Mouse (Mus musculus): ENCODE data around the gene Pcnx. TPM values are rescaled to one million over a fixed set of nuclear protein-coding genes. Genes with fewer than 3 reads are reported as not detected.

Gene Pcnx
- total and polyA plus RNA-seq, 2 experiments from 2014 or later, result 8.2 to 46.6 TPM

DNA sequence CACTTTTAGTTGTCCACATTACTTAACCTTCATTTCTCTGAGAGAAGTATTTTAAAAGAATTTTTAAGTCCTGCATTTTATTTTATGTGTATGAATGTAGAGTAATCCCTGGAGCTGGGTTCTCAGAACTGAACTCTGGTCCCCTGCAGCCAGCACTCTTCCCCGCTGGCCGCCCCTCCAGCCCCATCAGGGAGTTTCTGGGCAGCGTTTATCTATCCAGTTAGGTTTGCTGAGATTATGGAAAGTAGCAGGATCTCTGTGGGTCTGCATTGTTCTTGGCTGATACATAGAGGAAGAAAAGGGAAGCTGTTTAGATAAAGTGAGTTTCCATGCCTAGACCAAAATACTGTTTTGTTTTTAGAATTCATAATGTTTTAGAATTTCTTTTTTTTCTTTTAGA, 63.0 kb downstream of the Pcnx start:
- H3K4me1 ChIP-seq (ENCODE audit: insufficient read depth, low read length), result no peaks in the 10 kb centered on the region
- no peak overlapping the region for H3K4me3 ChIP-seq (ENCODE audit: low read depth, low read length)
- no peak for TF ChIP-seq CTCF (IDR thresholded peaks at IDR 0.05)
- no peaks in the 10 kb centered on the region for H3K9me3 ChIP-seq (ENCODE audit: low read length)
- H3K4me2 ChIP-seq (ENCODE audit: low read depth, low read length, poor library complexity, severe bottlenecking), result no peak overlapping the region
- H3K9ac ChIP-seq (replicated peaks; ENCODE audit: low read length, poor library complexity, severe bottlenecking), result no peak overlapping the region
- no peak for DNase-seq (ENCODE audit: low spot score)
- no peak for ATAC-seq (ENCODE audit: low FRiP score)
- no peaks in the 10 kb centered on the region for H3K27me3 ChIP-seq (ENCODE audit: insufficient read depth, low read length)
- 35% methylated on average over 3 of the region's 3 CpGs for WGBS
- no peak overlapping the region for H3K27ac ChIP-seq (ENCODE audit: low read depth, low read length)
- H3K36me3 ChIP-seq (ENCODE audit: insufficient read depth, low read length), result peaks cover 15% of the 10 kb centered on the region

- Histone ChIP-seq H3K4me1 (ENCODE audit: insufficient read depth, low read length) (no peaks in the 10 kb centered on the region), H3K4me2 (ENCODE audit: low read depth, low read length, poor library complexity, severe bottlenecking) (no peak overlapping the region), H3K9ac (replicated peaks; ENCODE audit: low read length, poor library complexity, severe bottlenecking) (no peak overlapping the region), H3K36me3 (ENCODE audit: insufficient read depth, low read length) (no peaks in the 10 kb centered on the region), H3K4me3 (ENCODE audit: low read depth, low read length) (no peak overlapping the region), H3K27ac (ENCODE audit: low read depth, low read length) (no peak overlapping the region), H3K27me3 (ENCODE audit: insufficient read depth, low read length) (no peaks in the 10 kb centered on the region), H3K9me3 (ENCODE audit: low read length) (no peaks in the 10 kb centered on the region)
- TF ChIP-seq CTCF (IDR thresholded peaks at IDR 0.05), result no peak
- ATAC-seq (ENCODE audit: low FRiP score) (no peak), DNase-seq (ENCODE audit: low spot score) (no peak)
- WGBS, result 93% methylated on average over 5 of the region's 5 CpGs
These were observed 67.3 kb downstream of the Pcnx start for GRCm38 (mm10) chr12:81927163-81927562.

- no peak for TF ChIP-seq CTCF (IDR thresholded peaks at IDR 0.05)
- ATAC-seq (ENCODE audit: low FRiP score) (no peak), DNase-seq (ENCODE audit: low spot score) (peak; percentile 23)
- Histone ChIP-seq H3K36me3 (ENCODE audit: insufficient read depth, low read length) (no peaks in the 10 kb centered on the region), H3K9ac (replicated peaks; ENCODE audit: low read length, poor library complexity, severe bottlenecking) (no peak overlapping the region), H3K4me1 (ENCODE audit: insufficient read depth, low read length) (no peaks in the 10 kb centered on the region), H3K4me2 (ENCODE audit: low read depth, low read length, poor library complexity, severe bottlenecking) (no peak overlapping the region), H3K27me3 (ENCODE audit: insufficient read depth, low read length) (no peaks in the 10 kb centered on the region), H3K4me3 (ENCODE audit: low read depth, low read length) (no peak overlapping the region), H3K9me3 (ENCODE audit: low read length) (no peaks in the 10 kb centered on the region), H3K27ac (ENCODE audit: low read depth, low read length) (no peak overlapping the region; the same call in 1 of the 2 replicates)
- WGBS, result 83% methylated on average over 19 of the region's 19 CpGs
These were observed 68.0 kb downstream of the Pcnx start for GRCm38 (mm10) chr12:81927643-81928381.

DNA sequence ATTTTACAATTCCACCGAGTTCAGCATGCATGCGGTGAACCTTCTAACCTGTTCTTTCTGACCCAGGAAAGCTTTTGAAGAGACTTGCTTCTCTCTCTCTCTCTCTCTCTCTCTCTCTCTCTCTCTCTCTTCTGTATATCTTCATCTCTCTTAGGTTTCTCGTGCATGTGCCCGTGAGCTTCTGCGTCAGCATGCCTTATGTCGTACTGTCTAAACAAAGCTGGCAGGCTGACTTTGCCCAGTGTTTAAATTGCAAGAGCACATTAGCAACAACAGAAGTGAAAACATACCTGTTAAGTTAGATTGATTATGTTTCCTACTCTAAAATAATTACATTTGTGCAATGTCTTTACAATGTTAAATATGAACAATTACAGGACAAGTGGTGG, 68.6 kb downstream of the Pcnx start:
- H3K4me3 ChIP-seq (ENCODE audit: low read depth, low read length), result no peak overlapping the region
- H3K27ac ChIP-seq (ENCODE audit: low read depth, low read length), result no peak overlapping the region
- 85% methylated on average over 6 of the region's 6 CpGs for WGBS
- H3K36me3 ChIP-seq (ENCODE audit: insufficient read depth, low read length), result peaks cover 1% of the 10 kb centered on the region; the same call in 1 of the 2 replicates
- ATAC-seq (ENCODE audit: low FRiP score) (no peak), DNase-seq (ENCODE audit: low spot score) (no peak)
- H3K9ac ChIP-seq (replicated peaks; ENCODE audit: low read length, poor library complexity, severe bottlenecking), result no peak overlapping the region
- TF ChIP-seq CTCF (IDR thresholded peaks at IDR 0.05), result no peak
- no peaks in the 10 kb centered on the region for H3K27me3 ChIP-seq (ENCODE audit: insufficient read depth, low read length)
- H3K4me2 ChIP-seq (ENCODE audit: low read depth, low read length, poor library complexity, severe bottlenecking), result no peak overlapping the region
- no peaks in the 10 kb centered on the region for H3K9me3 ChIP-seq (ENCODE audit: low read length)
- no peaks in the 10 kb centered on the region for H3K4me1 ChIP-seq (ENCODE audit: insufficient read depth, low read length)

GRCm38 (mm10) chr12:81932015-81932414, 72.2 kb downstream of the Pcnx start:
- TF ChIP-seq CTCF (IDR thresholded peaks at IDR 0.05), result no peak
- no peak overlapping the region for H3K9ac ChIP-seq (replicated peaks; ENCODE audit: low read length, poor library complexity, severe bottlenecking)
- ATAC-seq (ENCODE audit: low FRiP score) (no peak), DNase-seq (ENCODE audit: low spot score) (peak; percentile 20)
- no peaks in the 10 kb centered on the region for H3K27me3 ChIP-seq (ENCODE audit: insufficient read depth, low read length)
- no peak overlapping the region for H3K27ac ChIP-seq (ENCODE audit: low read depth, low read length)
- H3K4me3 ChIP-seq (ENCODE audit: low read depth, low read length), result no peak overlapping the region
- WGBS, result 68% methylated on average over 13 of the region's 13 CpGs
- H3K4me1 ChIP-seq (ENCODE audit: insufficient read depth, low read length), result no peaks in the 10 kb centered on the region
- H3K4me2 ChIP-seq (ENCODE audit: low read depth, low read length, poor library complexity, severe bottlenecking), result no peak overlapping the region
- H3K9me3 ChIP-seq (ENCODE audit: low read length), result no peaks in the 10 kb centered on the region
- H3K36me3 ChIP-seq (ENCODE audit: insufficient read depth, low read length), result peaks cover 4% of the 10 kb centered on the region; the same call in 1 of the 2 replicates

GRCm38 (mm10) chr12:81933430-81933829, 73.6 kb downstream of the Pcnx start:
- no peak overlapping the region for H3K4me3 ChIP-seq (ENCODE audit: low read depth, low read length)
- peaks cover 4% of the 10 kb centered on the region; the same call in 1 of the 2 replicates for H3K36me3 ChIP-seq (ENCODE audit: insufficient read depth, low read length)
- ATAC-seq (ENCODE audit: low FRiP score) (no peak), DNase-seq (ENCODE audit: low spot score) (no peak)
- no peaks in the 10 kb centered on the region for H3K27me3 ChIP-seq (ENCODE audit: insufficient read depth, low read length)
- no peak overlapping the region for H3K4me2 ChIP-seq (ENCODE audit: low read depth, low read length, poor library complexity, severe bottlenecking)
- H3K4me1 ChIP-seq (ENCODE audit: insufficient read depth, low read length), result no peaks in the 10 kb centered on the region
- no peak overlapping the region for H3K9ac ChIP-seq (replicated peaks; ENCODE audit: low read length, poor library complexity, severe bottlenecking)
- TF ChIP-seq CTCF (IDR thresholded peaks at IDR 0.05), result no peak
- no peak overlapping the region for H3K27ac ChIP-seq (ENCODE audit: low read depth, low read length)
- H3K9me3 ChIP-seq (ENCODE audit: low read length), result no peaks in the 10 kb centered on the region
- WGBS, result 88% methylated on average over 5 of the region's 5 CpGs
